Mouse (Mus musculus) myocyte (in vitro differentiated cells): ENCODE measurements at regions not wholly inside any gene's neighbourhood (a gene's known extent, or its start where the extent isn't known, plus 50 kb on each side); places are given as distances from the start of the nearest gene placed in this dataset.

Source experiments
- E2F4 ChIP-seq: IDR thresholded peaks from one replicate; pipeline ENCODE4 v1.6.1; 2011; ENCODE audit warnings: mild to moderate bottlenecking, control low read depth, moderate library complexity; ENCODE audit not compliant: insufficient read depth
- MAX ChIP-seq: IDR thresholded peaks from one replicate; pipeline ENCODE4 v1.6.1; 2011; ENCODE audit warnings: low read depth, mild to moderate bottlenecking, control low read depth
- POLR2A ChIP-seq: IDR thresholded peaks from one replicate; pipeline ENCODE4 v1.6.1; 2011; ENCODE audit warnings: low read depth, mild to moderate bottlenecking, control low read depth, moderate library complexity; ENCODE audit not compliant: insufficient read length
- POLR2AphosphoS2 ChIP-seq: IDR thresholded peaks from one replicate; pipeline ENCODE4 v1.6.1; 2011; ENCODE audit warnings: low read depth, control low read depth; ENCODE audit not compliant: insufficient read length
- USF1 ChIP-seq: IDR thresholded peaks from one replicate; pipeline ENCODE4 v1.6.1; 2011; ENCODE audit warnings: low read depth, mild to moderate bottlenecking, control low read depth, moderate library complexity

DNA sequence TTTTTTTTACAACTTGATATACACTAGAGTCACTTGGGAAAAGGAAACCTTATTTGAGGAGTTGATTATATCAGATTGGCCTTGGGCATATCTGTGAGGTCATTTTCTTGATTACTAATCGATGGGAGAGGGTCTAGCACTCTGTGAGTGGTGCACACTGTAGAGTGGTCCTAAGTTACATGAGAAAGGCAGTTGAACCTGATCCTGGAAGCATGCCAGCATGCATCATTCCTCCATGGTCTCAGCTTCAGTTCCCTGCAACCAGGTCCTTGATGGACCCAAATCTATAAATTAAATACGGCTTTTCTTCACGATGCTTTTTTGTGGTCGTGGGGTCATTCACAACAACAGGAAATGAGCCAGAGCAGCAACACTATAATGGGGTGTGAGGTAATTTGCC lies 194.2 kb upstream of the Sorcs1 start:
- no peak for TF ChIP-seq POLR2AphosphoS2
- TF ChIP-seq USF1, result no peak
- no peak for TF ChIP-seq E2F4
- TF ChIP-seq MAX, result no peak
- no peak for TF ChIP-seq POLR2A
